Mouse (Mus musculus) limb, embryonic 10.5 days (tissue): ENCODE measurements around the gene Fam49a. TPM values are rescaled to one million over a fixed set of nuclear protein-coding genes. Genes with fewer than 3 reads are reported as not detected.

Source experiments
- DNase-seq: peaks from one replicate; pipeline ENCODE4 v3.0.0-alpha.2; 2017; ENCODE audit warnings: low spot score
- H3K27ac ChIP-seq: fragments of 300-500 bp; sonication (generic); 2 replicates; pipeline ENCODE4 v1.5.1; 2016; ENCODE audit warnings: mild to moderate bottlenecking
- H3K27me3 ChIP-seq: fragments of 300-500 bp; sonication (generic); 2 replicates; pipeline ENCODE4 v1.6.1; 2016; ENCODE audit warnings: low read depth, mild to moderate bottlenecking; ENCODE audit not compliant: poor library complexity, severe bottlenecking
- H3K36me3 ChIP-seq: fragments of 300-500 bp; sonication (generic); 2 replicates; pipeline ENCODE4 v1.6.1; 2016; ENCODE audit warnings: mild to moderate bottlenecking, moderate library complexity
- H3K4me1 ChIP-seq: fragments of 300-500 bp; sonication (generic); 2 replicates; pipeline ENCODE4 v1.6.1; 2016
- H3K4me3 ChIP-seq: fragments of 300-500 bp; sonication (generic); 2 replicates; pipeline ENCODE4 v1.5.1; 2016; ENCODE audit warnings: mild to moderate bottlenecking, moderate library complexity
- H3K9me3 ChIP-seq: fragments of 300-500 bp; sonication (generic); replicated peaks from 2 replicates; pipeline ENCODE4 v1.6.1; 2016; ENCODE audit warnings: mild to moderate bottlenecking
- whole genome bisulfite sequencing: fragments of 180-500 bp; shearing (Covaris S2); methylation state at CpG from one replicate; pipeline ENCODE4 v1.1.7; 2016; 5-methylcytosine and 5-hydroxymethylcytosine counted together
- polyA plus RNA-seq: library from polyadenylated mRNA; unstranded; fragments of >200 nt; fragmentation: Nextera tagmentation; extraction: Ambion mirVana; gene quantifications from 2 replicates; pipeline ENCODE4 v1.2.1, GENCODE M21; 2016

The Fam49a gene
- polyA plus RNA-seq, 1 experiment from 2014 or later: 6.5 TPM

GRCm38 (mm10) chr12:12278464-12278872 is 16.5 kb downstream of the Fam49a start:
- H3K4me3 ChIP-seq: no peak overlapping the region
- no peak overlapping the region for H3K27ac ChIP-seq
- no peak for DNase-seq
- WGBS: 79% methylated on average over 7 of the region's 7 CpGs
- H3K9me3 ChIP-seq: no peaks in the 10 kb centered on the region
- no peaks in the 10 kb centered on the region for H3K27me3 ChIP-seq
- H3K36me3 ChIP-seq: no peaks in the 10 kb centered on the region
- H3K4me1 ChIP-seq: peaks cover 9% of the 10 kb centered on the region

GRCm38 (mm10) chr12:12283702-12284288 is 21.9 kb downstream of the Fam49a start:
- Histone ChIP-seq H3K4me1 (0 out of 2 replicates have a peak, but pooled peaks cover 4% of the 10 kb centered on the region), H3K4me3 (no peak overlapping the region), H3K27me3 (no peaks in the 10 kb centered on the region), H3K27ac (no peak overlapping the region), H3K9me3 (no peaks in the 10 kb centered on the region), H3K36me3 (no peaks in the 10 kb centered on the region)
- DNase-seq: no peak
- WGBS: 92% methylated on average over 10 of the region's 10 CpGs

GRCm38 (mm10) chr12:12284521-12284920 is 22.6 kb downstream of the Fam49a start:
- WGBS: 93% methylated on average over 6 of the region's 6 CpGs
- Histone ChIP-seq H3K27ac (no peak overlapping the region), H3K4me3 (no peak overlapping the region), H3K9me3 (no peaks in the 10 kb centered on the region), H3K4me1 (0 out of 2 replicates have a peak, but pooled peaks cover 4% of the 10 kb centered on the region), H3K36me3 (no peaks in the 10 kb centered on the region), H3K27me3 (no peaks in the 10 kb centered on the region)
- no peak for DNase-seq

- Histone ChIP-seq H3K36me3 (no peaks in the 10 kb centered on the region), H3K27ac (0 out of 2 replicates have a peak overlapping the region, but pooled peaks have one; percentile 21), H3K4me3 (no peak overlapping the region), H3K9me3 (no peaks in the 10 kb centered on the region), H3K27me3 (no peaks in the 10 kb centered on the region), H3K4me1 (0 out of 2 replicates have a peak, but pooled peaks cover 5% of the 10 kb centered on the region)
- WGBS: 64% methylated on average over 9 of the region's 9 CpGs
- no peak for DNase-seq
Measured at GRCm38 (mm10) chr12:12287131-12287786, 25.3 kb downstream of the Fam49a start.

GRCm38 (mm10) chr12:12287787-12288132 is 25.8 kb downstream of the Fam49a start:
- H3K27me3 ChIP-seq: no peaks in the 10 kb centered on the region
- H3K36me3 ChIP-seq: no peaks in the 10 kb centered on the region
- 0 out of 2 replicates have a peak, but pooled peaks cover 6% of the 10 kb centered on the region for H3K4me1 ChIP-seq
- H3K27ac ChIP-seq: no peak overlapping the region
- no peak for DNase-seq
- no peaks in the 10 kb centered on the region for H3K9me3 ChIP-seq
- 78% methylated on average over 6 of the region's 6 CpGs for WGBS
- no peak overlapping the region for H3K4me3 ChIP-seq

GRCm38 (mm10) chr12:12288586-12288985 is 26.6 kb downstream of the Fam49a start:
- DNase-seq: no peak
- no peaks in the 10 kb centered on the region for H3K9me3 ChIP-seq
- 93% methylated on average over 1 of the region's 1 CpGs for WGBS
- 0 out of 2 replicates have a peak, but pooled peaks cover 6% of the 10 kb centered on the region for H3K4me1 ChIP-seq
- H3K27ac ChIP-seq: no peak overlapping the region
- H3K36me3 ChIP-seq: no peaks in the 10 kb centered on the region
- no peaks in the 10 kb centered on the region for H3K27me3 ChIP-seq
- no peak overlapping the region for H3K4me3 ChIP-seq

- no peak overlapping the region for H3K27ac ChIP-seq
- no peaks in the 10 kb centered on the region for H3K36me3 ChIP-seq
- no peaks in the 10 kb centered on the region for H3K27me3 ChIP-seq
- H3K4me1 ChIP-seq: 0 out of 2 replicates have a peak, but pooled peaks cover 6% of the 10 kb centered on the region
- 82% methylated on average over 3 of the region's 3 CpGs for WGBS
- no peaks in the 10 kb centered on the region for H3K9me3 ChIP-seq
- H3K4me3 ChIP-seq: no peak overlapping the region
- no peak for DNase-seq
Measured at GRCm38 (mm10) chr12:12289636-12290035, 27.7 kb downstream of the Fam49a start.

GRCm38 (mm10) chr12:12292043-12292618 is 30.2 kb downstream of the Fam49a start:
- no peak for DNase-seq
- no peaks in the 10 kb centered on the region for H3K9me3 ChIP-seq
- no peaks in the 10 kb centered on the region for H3K27me3 ChIP-seq
- H3K36me3 ChIP-seq: no peaks in the 10 kb centered on the region
- H3K27ac ChIP-seq: no peak overlapping the region
- 0 out of 2 replicates have a peak, but pooled peaks cover 15% of the 10 kb centered on the region for H3K4me1 ChIP-seq
- 38% methylated on average over 5 of the region's 5 CpGs for WGBS
- H3K4me3 ChIP-seq: no peak overlapping the region

- Histone ChIP-seq H3K27ac (no peak overlapping the region), H3K9me3 (no peaks in the 10 kb centered on the region), H3K4me1 (0 out of 2 replicates have a peak, but pooled peaks cover 11% of the 10 kb centered on the region), H3K4me3 (no peak overlapping the region), H3K36me3 (no peaks in the 10 kb centered on the region), H3K27me3 (no peaks in the 10 kb centered on the region)
- DNase-seq: no peak
- WGBS: 94% methylated on average over 5 of the region's 5 CpGs
Measured at GRCm38 (mm10) chr12:12294380-12295171, 32.6 kb downstream of the Fam49a start.

GRCm38 (mm10) chr12:12298451-12298850 is 36.5 kb downstream of the Fam49a start:
- no peak for DNase-seq
- no peak overlapping the region for H3K4me3 ChIP-seq
- no peaks in the 10 kb centered on the region for H3K36me3 ChIP-seq
- no peaks in the 10 kb centered on the region for H3K27me3 ChIP-seq
- H3K27ac ChIP-seq: no peak overlapping the region
- H3K4me1 ChIP-seq: peaks cover 19% of the 10 kb centered on the region
- H3K9me3 ChIP-seq: no peaks in the 10 kb centered on the region
- WGBS: 90% methylated on average over 7 of the region's 7 CpGs

- peaks cover 19% of the 10 kb centered on the region for H3K4me1 ChIP-seq
- no peaks in the 10 kb centered on the region for H3K36me3 ChIP-seq
- no peak overlapping the region for H3K27ac ChIP-seq
- no peak for DNase-seq
- H3K4me3 ChIP-seq: no peak overlapping the region
- 90% methylated on average over 2 of the region's 2 CpGs for WGBS
- no peaks in the 10 kb centered on the region for H3K9me3 ChIP-seq
- H3K27me3 ChIP-seq: no peaks in the 10 kb centered on the region
Measured at GRCm38 (mm10) chr12:12299303-12299702, 37.4 kb downstream of the Fam49a start.

- WGBS: 64% methylated on average over 2 of the region's 2 CpGs
- Histone ChIP-seq H3K27ac (no peak overlapping the region), H3K4me3 (no peak overlapping the region), H3K9me3 (no peaks in the 10 kb centered on the region), H3K27me3 (no peaks in the 10 kb centered on the region), H3K4me1 (peaks cover 16% of the 10 kb centered on the region), H3K36me3 (no peaks in the 10 kb centered on the region)
- no peak for DNase-seq
Measured at GRCm38 (mm10) chr12:12301149-12301548, 39.2 kb downstream of the Fam49a start.
